Mouse (Mus musculus): ENCODE measurements at regions not wholly inside any gene's neighbourhood (a gene's known extent, or its start where the extent isn't known, plus 50 kb on each side); places are given as distances from the start of the nearest gene placed in this dataset.

DNA sequence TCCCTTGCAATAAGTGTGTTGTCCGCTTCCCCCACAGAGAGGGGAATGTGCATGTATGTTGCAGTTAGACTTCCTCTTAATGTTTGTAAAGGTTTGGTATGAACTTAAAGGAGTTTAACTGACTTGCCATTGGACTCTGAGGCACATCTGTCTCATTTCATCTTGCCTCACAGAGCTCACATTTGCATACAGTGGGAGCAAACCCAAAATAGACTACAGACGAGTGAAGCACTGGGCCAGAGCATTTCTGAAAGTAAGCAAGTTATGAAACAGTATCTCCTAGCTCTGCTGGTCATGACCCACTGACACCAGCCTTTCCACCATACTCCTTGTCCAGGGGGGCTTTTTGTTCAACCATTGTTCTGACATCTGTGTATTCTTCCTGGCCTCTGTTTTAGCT, 86.8 kb upstream of the Gm15217 start:
- TF ChIP-seq EP300 (IDR thresholded peaks at IDR 0.05; ENCODE audit: low read depth in 1 of 2, low read length in 2 of 2) (no peak), MAFK (IDR thresholded peaks at IDR 0.05; ENCODE audit: borderline replicate concordance, low read depth, low read length) (no peak), USF1 (IDR thresholded peaks at IDR 0.05; ENCODE audit: low read depth, low read length) (no peak), MAZ (IDR thresholded peaks at IDR 0.05; ENCODE audit: low read depth, low read length) (no peak), POLR2AphosphoS2 (IDR thresholded peaks at IDR 0.05; ENCODE audit: low read length) (no peak), ETS1 (IDR thresholded peaks at IDR 0.05; ENCODE audit: low read depth, low read length) (no peak), MYC (IDR thresholded peaks at IDR 0.05; ENCODE audit: low read depth, low read length) (no peak), MAX (IDR thresholded peaks at IDR 0.05; ENCODE audit: low read length) (no peak), MYB (IDR thresholded peaks at IDR 0.05; ENCODE audit: low read depth, low read length) (no peak), NELFE (IDR thresholded peaks at IDR 0.05; ENCODE audit: low read depth, low read length) (no peak), NRF1 (IDR thresholded peaks at IDR 0.05; ENCODE audit: insufficient read depth, low read depth, low read length, poor library complexity, severe bottlenecking) (no peak), MXI1 (IDR thresholded peaks at IDR 0.05; ENCODE audit: low read depth, low read length) (no peak), ZC3H11A (IDR thresholded peaks at IDR 0.05; ENCODE audit: low read depth, low read length) (no peak), UBTF (IDR thresholded peaks at IDR 0.05; ENCODE audit: borderline replicate concordance, insufficient read depth, low read depth, low read length) (no peak), RCOR1 (IDR thresholded peaks at IDR 0.05; ENCODE audit: low read depth, low read length) (no peak), JUND (IDR thresholded peaks at IDR 0.05; ENCODE audit: low read depth, low read length) (no peak)
- H3K9me3 ChIP-seq (replicated peaks; ENCODE audit: insufficient read depth, low read length): no peaks in the 10 kb centered on the region
- no peaks in the 10 kb centered on the region for H3K36me3 ChIP-seq (ENCODE audit: control insufficient read depth in 1 of 2, insufficient read depth in 2 of 2, low read length in 2 of 2)
- H3K9ac ChIP-seq (ENCODE audit: control insufficient read depth, low read depth, low read length, poor library complexity, severe bottlenecking): no peak overlapping the region
- no peak overlapping the region for H3K27ac ChIP-seq (ENCODE audit: control insufficient read depth, low read depth, low read length)
- no peaks in the 10 kb centered on the region for H3K4me1 ChIP-seq (ENCODE audit: control insufficient read depth in 1 of 2, insufficient read depth in 2 of 2, low read length in 2 of 2)
- no peak overlapping the region for H3K4me3 ChIP-seq (ENCODE audit: control insufficient read depth in 1 of 2, insufficient read depth in 1 of 2, low read depth in 2 of 2, low read length in 2 of 2)
- H3K27me3 ChIP-seq (ENCODE audit: control insufficient read depth in 1 of 2, insufficient read depth in 2 of 2, low read length in 2 of 2): no peaks in the 10 kb centered on the region
- no peak for DNase-seq (ENCODE audit: low read depth, low spot score)
- no peaks in the 10 kb centered on the region for H3K79me2 ChIP-seq (ENCODE audit: control insufficient read depth, insufficient read depth, low read length, poor library complexity)

DNA sequence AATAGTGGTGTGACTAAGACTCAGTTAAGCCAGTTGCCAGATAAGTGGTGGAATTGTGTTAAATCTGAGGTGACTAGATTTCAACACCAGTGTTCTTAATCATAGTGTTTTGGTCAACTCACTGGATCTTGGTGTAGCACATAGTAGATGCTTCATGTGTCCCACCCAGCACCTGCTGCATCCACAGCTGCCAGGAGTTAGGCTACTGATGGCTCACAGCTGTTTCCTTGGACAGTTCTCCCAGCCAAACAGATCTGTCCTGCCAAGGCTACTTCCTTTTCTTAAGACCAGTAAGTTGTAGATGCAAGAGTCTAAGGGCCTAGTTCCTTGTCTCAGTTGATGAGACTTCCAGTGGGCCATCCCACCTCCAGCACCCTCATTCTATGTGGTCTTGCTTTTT, 82.9 kb upstream of the Gm15217 start:
- Histone ChIP-seq H3K79me2 (ENCODE audit: control insufficient read depth, insufficient read depth, low read length, poor library complexity) (no peaks in the 10 kb centered on the region), H3K9me3 (replicated peaks; ENCODE audit: insufficient read depth, low read length) (no peaks in the 10 kb centered on the region), H3K9ac (ENCODE audit: control insufficient read depth, low read depth, low read length, poor library complexity, severe bottlenecking) (no peak overlapping the region), H3K4me3 (ENCODE audit: control insufficient read depth in 1 of 2, insufficient read depth in 1 of 2, low read depth in 2 of 2, low read length in 2 of 2) (no peak overlapping the region), H3K27me3 (ENCODE audit: control insufficient read depth in 1 of 2, insufficient read depth in 2 of 2, low read length in 2 of 2) (no peaks in the 10 kb centered on the region), H3K27ac (ENCODE audit: control insufficient read depth, low read depth, low read length) (no peak overlapping the region), H3K4me1 (ENCODE audit: control insufficient read depth in 1 of 2, insufficient read depth in 2 of 2, low read length in 2 of 2) (no peaks in the 10 kb centered on the region), H3K36me3 (ENCODE audit: control insufficient read depth in 1 of 2, insufficient read depth in 2 of 2, low read length in 2 of 2) (no peaks in the 10 kb centered on the region)
- DNase-seq (ENCODE audit: low read depth, low spot score): no peak
- TF ChIP-seq NELFE (IDR thresholded peaks at IDR 0.05; ENCODE audit: low read depth, low read length) (no peak), UBTF (IDR thresholded peaks at IDR 0.05; ENCODE audit: borderline replicate concordance, insufficient read depth, low read depth, low read length) (no peak), POLR2A (IDR thresholded peaks at IDR 0.05; ENCODE audit: control insufficient read depth in 1 of 2, insufficient read depth in 1 of 2, low read depth in 1 of 2, low read length in 2 of 2, poor library complexity in 1 of 2) (no peak), ZKSCAN1 (IDR thresholded peaks at IDR 0.05; ENCODE audit: low read depth, low read length) (no peak), CHD1 (IDR thresholded peaks at IDR 0.05; ENCODE audit: low read depth, low read length) (no peak), GABPA (IDR thresholded peaks at IDR 0.05; ENCODE audit: low read depth, low read length) (no peak), ETS1 (IDR thresholded peaks at IDR 0.05; ENCODE audit: low read depth, low read length) (no peak), MAFK (IDR thresholded peaks at IDR 0.05; ENCODE audit: borderline replicate concordance, low read depth, low read length) (no peak), MAZ (IDR thresholded peaks at IDR 0.05; ENCODE audit: low read depth, low read length) (no peak), USF2 (IDR thresholded peaks at IDR 0.05; ENCODE audit: borderline replicate concordance in 1 of 2, insufficient read depth in 1 of 2, low read depth in 1 of 2, low read length in 2 of 2) (no peak), SMC3 (IDR thresholded peaks at IDR 0.05; ENCODE audit: low read depth, low read length) (no peak), KAT2A (conservative IDR thresholded peaks at IDR 0.05; ENCODE audit: low read depth, low read length) (no peak), HCFC1 (IDR thresholded peaks at IDR 0.05; ENCODE audit: low read depth, low read length) (no peak), MEF2A (IDR thresholded peaks at IDR 0.05; ENCODE audit: extremely low read depth, insufficient replicate concordance, low read depth, low read length, poor library complexity, severe bottlenecking) (no peak), MYB (IDR thresholded peaks at IDR 0.05; ENCODE audit: low read depth, low read length) (no peak), USF1 (IDR thresholded peaks at IDR 0.05; ENCODE audit: low read depth, low read length) (no peak), ZNF384 (IDR thresholded peaks at IDR 0.05; ENCODE audit: low read depth, low read length) (no peak), ZMIZ1 (IDR thresholded peaks at IDR 0.05; ENCODE audit: low read depth, low read length) (no peak), MYC (IDR thresholded peaks at IDR 0.05; ENCODE audit: low read depth, low read length) (no peak)

Data from MEL (cell line).